Mouse (Mus musculus) gastrocnemius, postnatal 4 days (tissue): ENCODE data around the gene Gnaq. TPM values are rescaled to one million over a fixed set of nuclear protein-coding genes. Genes with fewer than 3 reads are reported as not detected.

Experiments
- DNase-seq, 2 experiments: peaks; one replicate each; pipeline ENCODE4 v3.0.0; 2021 to 2022; ENCODE audit warnings: low spot score in 2 of 2, mixed read lengths in 2 of 2
- total RNA-seq, 2 experiments: library from RNA; stranded (reverse); gene quantifications; 2 replicates each; pipeline ENCODE4 v1.2.3; 2021

Gene Gnaq
- total RNA-seq, 2 experiments from 2014 or later = 37.2 to 40.2 TPM

- peak in 1 of 2 experiments; percentile 29 for DNase-seq
Observed at GRCm38 (mm10) chr19:16358905-16359304, 226.3 kb downstream of the Gnaq start.

DNA sequence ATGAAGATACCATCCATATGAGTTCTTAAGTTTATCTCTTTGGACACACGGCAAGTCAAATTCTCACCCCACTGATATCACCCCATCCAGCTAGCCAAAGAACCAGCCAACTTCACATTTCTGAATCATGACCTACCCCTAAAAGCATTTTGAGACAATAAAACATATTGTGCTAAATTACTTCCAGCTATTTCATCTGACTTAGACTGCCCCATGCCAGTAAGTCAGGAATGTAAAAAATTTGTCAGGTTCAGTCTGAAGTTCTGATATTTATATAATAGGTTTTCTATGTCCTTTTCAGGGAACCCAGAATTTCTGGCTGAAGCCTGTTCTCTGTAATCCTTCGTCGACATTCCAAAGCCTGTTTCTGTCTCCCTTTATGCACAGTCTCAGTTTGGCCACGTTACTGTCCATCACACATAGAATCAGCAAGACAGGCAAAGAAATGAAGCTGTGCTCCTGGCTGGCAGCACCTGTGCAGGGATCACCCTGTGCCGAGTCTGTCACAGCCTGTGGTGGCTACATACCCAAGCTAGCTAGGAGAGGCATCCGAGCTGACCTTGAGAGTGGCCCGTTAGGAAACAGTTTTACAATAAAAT is 233.9 kb downstream of the Gnaq start:
- DNase-seq = no peak

DNA sequence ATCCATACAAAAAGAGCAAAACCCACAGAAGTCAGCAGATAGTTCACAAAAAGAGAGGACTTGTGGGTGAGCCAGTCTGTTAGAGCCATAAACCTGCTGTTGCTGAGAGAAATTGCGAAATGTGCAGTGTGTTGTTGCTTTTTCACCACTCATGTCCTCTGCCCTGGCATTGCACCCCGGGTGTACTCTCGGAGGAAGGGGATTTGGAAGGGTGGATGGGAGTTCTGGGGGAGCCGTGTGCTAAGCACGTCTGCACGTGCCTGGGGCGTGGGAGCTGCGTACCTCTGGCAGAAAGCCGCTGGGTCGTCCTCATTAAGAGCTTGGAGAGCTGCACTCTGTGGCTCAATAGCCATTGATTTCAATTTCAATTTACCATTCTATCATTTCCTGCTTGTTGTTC is 234.6 kb downstream of the Gnaq start:
- no peak for DNase-seq

GRCm38 (mm10) chr19:16371680-16372079 is 239.0 kb downstream of the Gnaq start:
- no peak for DNase-seq

DNA sequence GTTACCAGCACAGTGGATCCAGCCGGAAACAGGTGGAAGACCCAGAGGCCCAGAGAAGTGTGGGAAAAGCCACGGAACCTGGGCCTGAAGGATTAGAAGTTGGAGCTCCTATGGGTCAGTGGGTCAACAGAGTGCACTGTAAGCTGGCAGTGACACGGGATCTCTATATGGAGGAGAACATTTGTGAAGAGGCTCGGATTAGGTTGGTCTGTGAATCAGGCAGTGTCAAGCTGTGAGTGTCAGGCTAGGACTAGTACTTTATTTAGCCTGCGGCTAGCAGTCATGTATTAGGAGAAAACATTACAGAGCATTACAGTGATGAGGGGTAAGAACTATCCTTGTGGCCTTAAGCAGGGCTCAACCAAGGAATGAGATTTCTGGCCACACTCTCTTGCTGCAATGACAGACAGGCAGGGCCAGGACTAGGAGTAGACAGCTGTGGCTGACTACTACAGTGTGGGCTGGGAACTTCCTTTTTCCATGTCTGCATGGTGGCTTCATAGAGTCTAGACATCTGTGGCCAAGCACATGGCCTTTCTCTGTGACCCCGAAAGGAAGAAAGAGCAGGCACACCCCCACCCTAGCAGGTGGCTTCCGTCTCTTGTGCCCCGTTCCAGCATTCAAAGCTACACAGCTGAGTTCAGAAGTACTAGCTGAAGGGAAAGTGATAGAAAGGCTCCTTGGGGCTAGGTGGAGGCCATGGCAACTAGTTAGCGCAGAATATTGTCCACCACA is 240.3 kb downstream of the Gnaq start:
- no peak for DNase-seq

- DNase-seq = no peak
Observed at GRCm38 (mm10) chr19:16375881-16376280, 243.2 kb downstream of the Gnaq start.

- DNase-seq = no peak
Observed at GRCm38 (mm10) chr19:16378565-16378964, 245.9 kb downstream of the Gnaq start.

GRCm38 (mm10) chr19:16379687-16380086 is 247.1 kb downstream of the Gnaq start:
- DNase-seq = no peak

DNA sequence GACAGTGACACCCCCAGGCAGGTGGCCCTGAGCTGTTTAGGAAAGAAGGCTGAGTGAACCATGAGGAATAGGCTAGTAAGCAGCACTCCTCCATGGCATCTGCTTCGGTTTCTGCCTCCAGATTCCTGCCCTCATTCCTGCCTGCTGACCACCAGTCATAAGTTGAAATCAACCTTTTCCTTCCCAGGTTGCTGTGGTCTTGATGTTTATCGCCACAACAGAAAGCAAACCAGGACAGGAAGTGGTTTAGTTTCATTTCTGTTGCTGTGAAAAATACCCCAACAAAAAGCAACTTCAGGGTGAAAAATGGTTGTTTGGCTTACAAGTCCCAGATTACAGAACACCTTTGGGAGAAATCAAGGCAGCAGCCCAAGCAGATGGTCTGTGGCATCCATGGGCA is 249.8 kb downstream of the Gnaq start:
- DNase-seq = no peak

DNA sequence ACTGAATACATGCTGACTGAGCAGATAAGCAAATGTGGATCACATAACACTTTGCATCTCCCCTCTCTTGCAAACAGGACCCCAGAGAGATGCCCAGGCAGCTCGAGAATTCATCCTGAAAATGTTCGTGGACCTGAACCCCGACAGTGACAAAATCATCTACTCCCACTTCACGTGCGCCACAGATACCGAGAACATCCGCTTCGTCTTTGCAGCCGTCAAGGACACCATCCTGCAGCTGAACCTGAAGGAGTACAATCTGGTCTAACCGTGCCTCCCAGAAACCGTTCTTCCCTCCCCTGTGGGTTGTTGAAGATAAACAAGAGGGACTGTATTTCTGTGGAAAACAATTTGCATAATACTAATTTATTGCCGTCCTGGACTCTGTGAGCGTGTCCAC is 250.5 kb downstream of the Gnaq start:
- no peak for DNase-seq

GRCm38 (mm10) chr19:16384094-16384493 is 251.5 kb downstream of the Gnaq start:
- DNase-seq = no peak

GRCm38 (mm10) chr19:16384957-16385356 is 252.3 kb downstream of the Gnaq start:
- DNase-seq = no peak

GRCm38 (mm10) chr19:16386514-16386913 is 253.9 kb downstream of the Gnaq start:
- DNase-seq = no peak

- DNase-seq = no peak
Observed at GRCm38 (mm10) chr19:16390192-16390795, 257.7 kb downstream of the Gnaq start.

DNA sequence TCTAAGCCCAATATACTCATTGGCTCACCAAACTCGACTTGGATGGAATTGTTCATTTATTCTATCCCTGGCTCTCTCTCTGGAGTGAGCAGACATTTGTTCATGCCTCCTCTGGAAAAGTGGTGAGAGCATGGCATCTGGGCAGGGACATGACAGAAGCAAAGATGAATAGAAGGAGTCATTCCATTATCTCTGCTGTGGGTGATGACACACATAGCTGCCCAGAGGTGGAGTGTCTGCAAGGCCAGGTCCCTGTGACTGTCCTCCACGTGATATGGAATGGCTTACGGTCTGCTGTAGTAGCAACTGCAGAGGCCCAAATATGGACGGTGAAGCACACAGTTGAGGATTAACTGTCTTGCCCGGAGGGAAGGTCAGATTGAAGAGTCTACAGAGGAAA is 261.8 kb downstream of the Gnaq start:
- no peak for DNase-seq

DNA sequence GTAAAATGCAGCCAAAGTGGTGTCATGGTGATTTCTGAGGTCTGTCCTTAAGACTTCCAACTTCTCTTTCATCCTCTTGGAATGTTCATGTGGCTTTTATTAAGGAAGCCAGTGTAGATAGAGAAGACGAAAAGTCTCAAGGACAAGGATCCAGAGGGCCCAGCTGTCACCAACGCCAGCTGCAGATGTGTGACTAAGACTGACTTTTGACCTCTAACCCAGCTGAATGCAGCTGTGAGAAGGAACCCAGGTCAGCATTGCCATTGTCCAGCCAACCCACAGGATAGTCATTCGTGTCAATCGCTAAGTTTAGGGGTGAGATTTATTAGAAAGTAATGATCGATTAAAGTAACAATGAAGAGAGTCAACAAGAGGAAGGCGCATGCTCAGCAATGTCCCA is 270.5 kb downstream of the Gnaq start:
- DNase-seq = no peak

DNA sequence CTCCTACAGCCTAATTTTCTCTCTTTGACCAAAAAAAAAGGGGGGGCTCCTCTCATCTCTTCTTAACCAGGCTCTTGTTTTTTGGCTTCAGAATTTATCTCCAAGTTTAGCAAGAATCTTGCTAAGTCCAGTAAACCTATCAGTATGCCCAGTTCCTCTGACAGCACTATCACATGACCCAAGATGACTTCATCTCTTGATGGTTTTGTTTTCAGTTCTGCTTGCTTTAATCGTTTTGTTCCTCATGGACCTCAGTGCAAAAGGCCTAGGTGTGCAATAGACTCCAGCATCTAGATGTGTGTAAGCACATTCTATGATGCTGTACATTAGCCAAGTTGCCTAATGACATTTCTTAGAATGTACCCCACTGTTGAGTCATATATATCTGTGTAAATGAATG is 275.1 kb downstream of the Gnaq start:
- DNase-seq = no peak

DNA sequence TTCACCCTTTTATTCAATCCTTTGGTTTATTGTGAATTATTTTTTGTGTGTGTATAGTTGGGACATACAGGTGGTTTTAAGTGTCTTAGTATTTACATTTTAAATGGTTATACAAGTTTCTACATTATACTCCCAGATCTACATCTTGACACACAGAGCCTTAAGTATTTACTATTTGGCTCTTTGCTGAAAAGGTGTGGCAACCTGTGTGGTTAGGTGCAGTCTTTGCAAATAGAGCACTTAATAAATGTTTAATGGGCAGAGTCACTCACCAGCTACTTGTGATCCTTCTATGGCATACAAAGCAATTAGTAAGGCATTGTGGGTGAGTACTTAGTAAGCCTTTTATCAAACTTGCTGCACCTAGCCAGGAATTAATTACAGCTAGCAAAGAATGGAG is 278.7 kb downstream of the Gnaq start:
- DNase-seq = no peak

DNA sequence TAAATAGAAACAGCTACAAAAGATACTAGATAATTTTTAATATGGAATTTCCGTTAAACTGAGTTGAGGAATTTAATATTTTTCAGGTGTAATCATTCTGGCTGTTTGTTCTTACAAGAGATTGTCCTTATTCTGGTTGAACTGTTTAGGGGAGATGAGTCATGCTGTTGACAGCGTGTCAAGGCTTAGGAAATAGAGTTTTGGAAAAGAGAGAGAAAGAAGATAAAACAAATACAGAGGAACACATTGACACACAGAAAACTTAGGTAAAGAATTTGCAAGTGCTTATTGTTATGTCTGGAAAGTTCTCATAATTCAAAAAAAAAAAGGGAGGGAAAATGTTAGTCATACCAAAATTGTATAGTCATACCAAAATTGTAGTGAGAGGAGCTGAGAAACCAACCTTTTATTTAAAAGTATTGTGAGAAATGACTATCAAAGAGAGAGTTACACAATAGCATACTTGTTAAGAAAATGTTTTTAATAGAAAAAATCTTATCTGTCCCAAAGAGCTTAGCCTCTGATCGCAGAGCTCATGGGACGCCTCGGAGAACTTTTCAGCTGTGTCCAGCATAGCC is 285.5 kb downstream of the Gnaq start:
- DNase-seq = no peak

GRCm38 (mm10) chr19:16425596-16425995 is 293.0 kb downstream of the Gnaq start:
- no peak for DNase-seq

DNA sequence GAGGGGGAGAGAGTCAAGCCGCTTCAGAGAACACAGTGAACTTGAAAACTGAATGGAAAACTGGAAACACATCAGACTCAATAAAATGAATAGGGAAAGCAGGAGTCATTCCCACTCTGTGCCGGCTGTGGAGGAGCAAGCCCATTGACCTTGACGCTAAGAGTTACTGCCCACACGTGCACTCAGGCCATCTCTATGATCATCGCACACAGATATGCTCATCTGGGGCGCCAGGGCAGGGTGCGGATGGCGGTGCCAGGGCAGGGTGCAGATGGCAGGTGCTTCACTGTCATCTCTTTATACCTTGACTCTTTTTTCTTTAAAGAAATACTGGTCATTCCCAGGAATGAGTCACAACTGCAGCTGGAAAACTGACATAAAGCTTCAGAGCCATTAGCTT is 298.7 kb downstream of the Gnaq start:
- no peak for DNase-seq

GRCm38 (mm10) chr19:16434879-16435278 is 302.2 kb downstream of the Gnaq start:
- DNase-seq = no peak
